Mouse (Mus musculus) small intestine, adult 2 months (tissue): Measurements from ENCODE around the gene Dad1. TPM values are rescaled to one million over a fixed set of nuclear protein-coding genes. Genes with fewer than 3 reads are reported as not detected.

Source experiments
- H3K27ac ChIP-seq: fragments of 200-500 bp; 2 replicates; pipeline ENCODE4 v1.5.1; 2012; ENCODE audit warnings: low read depth, low read length, control low read depth, inconsistent platforms; ENCODE audit not compliant: insufficient read depth
- H3K27me3 ChIP-seq: fragments of 200-500 bp; 2 replicates; pipeline ENCODE4 v1.6.1; 2012; ENCODE audit warnings: mild to moderate bottlenecking, moderate library complexity, low read length, inconsistent platforms; ENCODE audit not compliant: control insufficient read depth, insufficient read depth
- H3K36me3 ChIP-seq: fragments of 200-500 bp; 2 replicates; pipeline ENCODE4 v1.6.1; 2012; ENCODE audit warnings: mild to moderate bottlenecking, low read length, control low read depth, inconsistent platforms; ENCODE audit not compliant: control insufficient read depth, insufficient read depth
- H3K4me1 ChIP-seq: fragments of 200-500 bp; 2 replicates; pipeline ENCODE4 v1.6.1; 2012; ENCODE audit warnings: low read length, inconsistent platforms, mixed read lengths; ENCODE audit not compliant: control insufficient read depth, insufficient read depth, insufficient read length
- H3K4me3 ChIP-seq: fragments of 200-500 bp; 2 replicates; pipeline ENCODE4 v1.5.1; 2012; ENCODE audit warnings: low read depth, mild to moderate bottlenecking, control low read depth, inconsistent platforms, low read length, moderate library complexity
- CTCF ChIP-seq: fragments of 200-500 bp; IDR thresholded peaks from 2 replicates; pipeline ENCODE4 v1.5.1; 2012; ENCODE audit warnings: low read depth, mild to moderate bottlenecking, control low read depth, inconsistent platforms, low read length, moderate library complexity, mixed read lengths; ENCODE audit not compliant: insufficient replicate concordance, insufficient read length; ENCODE audit errors: extremely low read depth
- POLR2A ChIP-seq: fragments of 200-500 bp; IDR thresholded peaks from 2 replicates; pipeline ENCODE4 v1.6.1; 2012; ENCODE audit warnings: low read depth, mild to moderate bottlenecking, control low read depth, inconsistent platforms, low read length, moderate library complexity
- WGBS: fragments of 180-500 bp; shearing (Covaris S2); methylation state at CpG from one replicate; pipeline ENCODE4 v1.1.7; 2018; 5-methylcytosine and 5-hydroxymethylcytosine counted together
- polyA plus RNA-seq: library from polyadenylated mRNA; depleted of rRNA; stranded (reverse); fragments of >200 nt; gene quantifications from 2 replicates; pipeline ENCODE4 v1.2.3, GENCODE M21; 2012

Dad1 gene
- polyA plus RNA-seq, 1 experiment, result 627 TPM

- Histone ChIP-seq H3K4me3 (no peak overlapping the region), H3K4me1 (peaks cover 20% of the 10 kb centered on the region; the same call in 1 of the 2 replicates), H3K27ac (no peak overlapping the region), H3K27me3 (no peaks in the 10 kb centered on the region), H3K36me3 (peaks cover 23% of the 10 kb centered on the region)
- WGBS, result 89% methylated on average over 2 of the region's 2 CpGs
- no peak for TF ChIP-seq CTCF
Measured at GRCm38 (mm10) chr14:54261386-54261785, 7.5 kb upstream of the Dad1 start.

- Histone ChIP-seq H3K27ac (no peak overlapping the region), H3K27me3 (no peaks in the 10 kb centered on the region), H3K36me3 (peaks cover 18% of the 10 kb centered on the region), H3K4me3 (no peak overlapping the region), H3K4me1 (peaks cover 20% of the 10 kb centered on the region; the same call in 1 of the 2 replicates)
- WGBS, result 72% methylated on average over 2 of the region's 2 CpGs
- no peak for TF ChIP-seq POLR2A
- no peak for TF ChIP-seq CTCF
Measured at GRCm38 (mm10) chr14:54260196-54260595, 6.3 kb upstream of the Dad1 start.

- Histone ChIP-seq H3K4me1 (peaks cover 23% of the 10 kb centered on the region; the same call in 1 of the 2 replicates), H3K36me3 (peaks cover 13% of the 10 kb centered on the region), H3K27ac (peak overlapping the region; percentile 72), H3K27me3 (no peaks in the 10 kb centered on the region), H3K4me3 (peak overlapping the region; percentile 91)
- TF ChIP-seq POLR2A (no peak), CTCF (no peak)
- 13% methylated on average over 8 of the region's 8 CpGs for WGBS
Measured at GRCm38 (mm10) chr14:54259722-54260085, 5.8 kb upstream of the Dad1 start.

- WGBS, result under 1% methylated on average over 35 of the region's 35 CpGs
- H3K4me1 ChIP-seq, result peaks cover 23% of the 10 kb centered on the region; the same call in 1 of the 2 replicates
- H3K36me3 ChIP-seq, result peaks cover 11% of the 10 kb centered on the region
- peak overlapping the region; percentile 72 for H3K27ac ChIP-seq
- TF ChIP-seq POLR2A, result peak; percentile 74; the same call in 1 of the 2 replicates
- TF ChIP-seq CTCF, result no peak
- H3K4me3 ChIP-seq, result peak overlapping the region; percentile 91
- no peaks in the 10 kb centered on the region for H3K27me3 ChIP-seq
Measured at GRCm38 (mm10) chr14:54259003-54259721, 5.3 kb upstream of the Dad1 start.

- Histone ChIP-seq H3K27ac (no peak overlapping the region), H3K4me1 (peaks cover 23% of the 10 kb centered on the region; the same call in 1 of the 2 replicates), H3K36me3 (peaks cover 7% of the 10 kb centered on the region; the same call in 1 of the 2 replicates), H3K27me3 (no peaks in the 10 kb centered on the region), H3K4me3 (no peak overlapping the region)
- 30% methylated on average over 7 of the region's 7 CpGs for WGBS
- TF ChIP-seq CTCF (no peak), POLR2A (no peak)
Measured at GRCm38 (mm10) chr14:54258131-54258670, 4.3 kb upstream of the Dad1 start.

- TF ChIP-seq CTCF, result no peak
- no peak for TF ChIP-seq POLR2A
- Histone ChIP-seq H3K36me3 (0 out of 2 replicates have a peak, but pooled peaks cover 2% of the 10 kb centered on the region), H3K27me3 (no peaks in the 10 kb centered on the region), H3K4me1 (peaks cover 27% of the 10 kb centered on the region; the same call in 1 of the 2 replicates), H3K27ac (peak overlapping the region; percentile 17; the same call in 1 of the 2 replicates), H3K4me3 (no peak overlapping the region)
- whole genome bisulfite sequencing, result 21% methylated on average over 12 of the region's 12 CpGs
Measured at GRCm38 (mm10) chr14:54254670-54255202, 832 bp upstream of the Dad1 start.

GRCm38 (mm10) chr14:54250122-54250521 is 3.8 kb downstream of the Dad1 start:
- H3K27ac ChIP-seq, result peak overlapping the region; percentile 71
- no peak for TF ChIP-seq POLR2A
- TF ChIP-seq CTCF, result no peak
- WGBS, result 31% methylated on average over 4 of the region's 4 CpGs
- peaks cover 19% of the 10 kb centered on the region for H3K36me3 ChIP-seq
- H3K4me3 ChIP-seq, result no peak overlapping the region
- peaks cover 25% of the 10 kb centered on the region; the same call in 1 of the 2 replicates for H3K4me1 ChIP-seq
- H3K27me3 ChIP-seq, result no peaks in the 10 kb centered on the region
